In genomic region chr15:38594095-38594494, GRCm38 (mm10) we compare ENCODE assay signal across 8 mouse cellular contexts.
DNase-seq lines count a peak whose midpoint lies in the region; ATAC-seq and TF ChIP-seq lines count a peak whose summit lies in the region.

No protein-coding gene starts in this region.

- WGBS in heart, embryonic 14.5 days = 18% methylated on average over 11 of the region's 11 CpGs
- WGBS in lung, adult 2 months = 58% methylated on average over 11 of the region's 11 CpGs
- WGBS in hindbrain, embryonic 11.5 days = 87% methylated on average over 11 of the region's 11 CpGs

- no peaks in the 10 kb centered on the region for H3K79me2 ChIP-seq in C2C12 (ENCODE audit: control insufficient read depth, insufficient read depth)

- H3ac ChIP-seq in C2C12 (ENCODE audit: control insufficient read depth, insufficient read length, low read depth) = peak overlapping the region; percentile 3

- TF ChIP-seq POLR2A in brain, embryonic 14.5 days (IDR thresholded peaks at IDR 0.05; ENCODE audit: borderline replicate concordance, extremely low read depth, insufficient read depth, insufficient read length, poor library complexity, severe bottlenecking) = no peak
- no peak for TF ChIP-seq POLR2A in lung, adult 2 months (IDR thresholded peaks at IDR 0.05; ENCODE audit: borderline replicate concordance, extremely low read depth, low read depth, low read length)

- intact Hi-C loops in left cerebral cortex, postnatal 14 days (cut with DNase I) = no loop called here

- no peak overlapping the region for H3K9ac ChIP-seq in heart, embryonic 14.5 days (ENCODE audit: low read length)
- H3K9ac ChIP-seq in hindbrain, embryonic 11.5 days (ENCODE audit: low read depth, low read length) = no peak overlapping the region

- no peak overlapping the region for H3K4me3 ChIP-seq in C2C12 (ENCODE audit: insufficient read depth, poor library complexity, severe bottlenecking)
- H3K4me3 ChIP-seq in heart, embryonic 14.5 days (ENCODE audit: control insufficient read depth in 1 of 2, insufficient read depth in 1 of 2, low read depth in 1 of 2, low read length in 2 of 2) = no peak overlapping the region
- no peak overlapping the region for H3K4me3 ChIP-seq in lung, adult 2 months (replicated peaks; ENCODE audit: extremely low read depth, low read depth, low read length)
- no peak overlapping the region for H3K4me3 ChIP-seq in hindbrain, embryonic 11.5 days (ENCODE audit: low read depth, low read length)

- H3K27ac ChIP-seq in heart, embryonic 14.5 days (replicated peaks in 1 of 2; ENCODE audit: control insufficient read depth in 1 of 2, insufficient read depth in 1 of 2, low read depth in 2 of 2, low read length in 2 of 2) = peak overlapping the region; percentile 88 to 89
- H3K27ac ChIP-seq in hindbrain, embryonic 11.5 days (ENCODE audit: low read depth, low read length) = no peak overlapping the region

- H3K9me3 ChIP-seq in heart, embryonic 14.5 days (ENCODE audit: control insufficient read depth, low read length) = peaks cover 12% of the 10 kb centered on the region
- H3K9me3 ChIP-seq in hindbrain, embryonic 11.5 days (ENCODE audit: control insufficient read depth, low read length) = no peaks in the 10 kb centered on the region

- 0 out of 2 replicates have a peak overlapping the region, but pooled peaks have one; percentile 3 for H3K4me2 ChIP-seq in heart, embryonic 14.5 days (ENCODE audit: low read length)
- H3K4me2 ChIP-seq in hindbrain, embryonic 11.5 days (replicated peaks; ENCODE audit: low read depth, low read length) = no peak overlapping the region

- H3K36me3 ChIP-seq in C2C12 (ENCODE audit: control insufficient read depth, insufficient read depth) = no peaks in the 10 kb centered on the region
- H3K36me3 ChIP-seq in heart, embryonic 14.5 days (ENCODE audit: control insufficient read depth, insufficient read depth, low read length) = no peaks in the 10 kb centered on the region
- H3K36me3 ChIP-seq in hindbrain, embryonic 11.5 days (ENCODE audit: control insufficient read depth, insufficient read depth, low read length) = no peaks in the 10 kb centered on the region

- H3K4me1 ChIP-seq in heart, embryonic 14.5 days (ENCODE audit: control insufficient read depth in 2 of 2, insufficient read depth in 2 of 2, low read length in 2 of 2) = peaks cover 25 to 45% of the 10 kb centered on the region in 2 experiments
- H3K4me1 ChIP-seq in lung, adult 2 months (ENCODE audit: control insufficient read depth, insufficient read depth, low read length) = peaks cover 5% of the 10 kb centered on the region
- no peaks in the 10 kb centered on the region for H3K4me1 ChIP-seq in hindbrain, embryonic 11.5 days (replicated peaks; ENCODE audit: control insufficient read depth, insufficient read depth, low read length)

- ATAC-seq in heart, embryonic 14.5 days (ENCODE audit: insufficient number of reproducible peaks, insufficient read depth, low FRiP score, low read depth) = peak; percentile 77
- no peak for ATAC-seq in hindbrain, embryonic 11.5 days (ENCODE audit: low FRiP score)

- no peaks in the 10 kb centered on the region for H3K79me3 ChIP-seq in C2C12 (ENCODE audit: low read depth)

- DNase-seq in brain, embryonic 14.5 days (ENCODE audit: low read depth) = peak; percentile 13
- DNase-seq in lung, adult 2 months = peak; percentile 62
- no peak for DNase-seq in spleen, postnatal 4 days (ENCODE audit: low spot score in 2 of 2)
- no peak for DNase-seq in left cerebral cortex, adult 8-10 months (ENCODE audit: low spot score in 2 of 2)
- no peak for DNase-seq in left cerebral cortex, postnatal 14 days (ENCODE audit: low spot score in 2 of 2)
- DNase-seq in hindbrain, embryonic 11.5 days (ENCODE audit: low spot score) = no peak

- no peak for TF ChIP-seq CTCF in C2C12 (IDR thresholded peaks at IDR 0.05; ENCODE audit: control insufficient read depth, insufficient read depth, insufficient read length)
- TF ChIP-seq CTCF in brain, embryonic 14.5 days (IDR thresholded peaks at IDR 0.05; ENCODE audit: borderline replicate concordance, extremely low read depth, insufficient read depth, insufficient read length) = no peak
- TF ChIP-seq CTCF in lung, adult 2 months (IDR thresholded peaks at IDR 0.05; ENCODE audit: insufficient read depth, low read length) = no peak

- H3K27me3 ChIP-seq in C2C12 (ENCODE audit: control insufficient read depth, insufficient read depth, insufficient read length) = no peaks in the 10 kb centered on the region
- no peaks in the 10 kb centered on the region for H3K27me3 ChIP-seq in heart, embryonic 14.5 days (ENCODE audit: control insufficient read depth, insufficient read depth, low read length)
- H3K27me3 ChIP-seq in hindbrain, embryonic 11.5 days (ENCODE audit: control insufficient read depth, insufficient read depth, low read length) = no peaks in the 10 kb centered on the region

TF ChIP-seq in C2C12, 6 proteins besides CTCF, POLR2A, EP300 and RAD21:
- TF ChIP-seq MAX (IDR thresholded peaks at IDR 0.05) (peak; percentile 73), FOSL1 (IDR thresholded peaks at IDR 0.05; ENCODE audit: insufficient read depth, low read length, poor library complexity, severe bottlenecking) (peak; percentile 58), CEBPB (IDR thresholded peaks at IDR 0.05; ENCODE audit: low read depth) (peak; percentile 91), USF1 (IDR thresholded peaks at IDR 0.05; ENCODE audit: low read depth) (no peak), MYOD1 (IDR thresholded peaks at IDR 0.05; ENCODE audit: control insufficient read depth, insufficient read length, low read depth) (peak; percentile 88), MYOG (IDR thresholded peaks at IDR 0.05; ENCODE audit: control insufficient read depth, extremely low read depth, insufficient read length) (no peak)

Comparison
In these comparisons a context has a peak if more than half of its experiments do, and no peak if none do; other contexts are left out.
1. DNase-seq: peak in brain, embryonic 14.5 days (single experiment) and lung, adult 2 months (single experiment); none in spleen, postnatal 4 days (0 of 2), left cerebral cortex, adult 8-10 months (0 of 2), left cerebral cortex, postnatal 14 days (0 of 2) and hindbrain, embryonic 11.5 days (single experiment).